Mouse (Mus musculus): ENCODE measurements around the gene Drd3. TPM values are rescaled to one million over a fixed set of nuclear protein-coding genes. Genes with fewer than 3 reads are reported as not detected.

Gene Drd3
- polyA plus RNA-seq, 1 experiment from 2014 or later, result not detected

GRCm38 (mm10) chr16:43737933-43738332 lies 15.9 kb upstream of the Drd3 start:
- ATAC-seq (ENCODE audit: borderline replicate concordance, extremely low read depth, low FRiP score, low TSS enrichment), result no peak
- no peaks in the 10 kb centered on the region for H3K9me3 ChIP-seq
- no peak overlapping the region for H3K4me2 ChIP-seq
- no peak overlapping the region for H3K4me3 ChIP-seq
- H3K4me1 ChIP-seq, result no peaks in the 10 kb centered on the region
- H3K27me3 ChIP-seq, result no peaks in the 10 kb centered on the region
- H3K27ac ChIP-seq, result no peak overlapping the region
- H3K9ac ChIP-seq, result no peak overlapping the region
- WGBS, result 25% methylated on average over 4 of the region's 4 CpGs
- H3K36me3 ChIP-seq, result no peaks in the 10 kb centered on the region

- no peak overlapping the region for H3K4me3 ChIP-seq
- H3K9me3 ChIP-seq, result no peaks in the 10 kb centered on the region
- no peaks in the 10 kb centered on the region for H3K27me3 ChIP-seq
- H3K4me2 ChIP-seq, result no peak overlapping the region
- no peak overlapping the region for H3K27ac ChIP-seq
- H3K4me1 ChIP-seq, result no peaks in the 10 kb centered on the region
- no peaks in the 10 kb centered on the region for H3K36me3 ChIP-seq
- ATAC-seq (ENCODE audit: borderline replicate concordance, extremely low read depth, low FRiP score, low TSS enrichment), result no peak
- WGBS, result 77% methylated on average over 2 of the region's 2 CpGs
- H3K9ac ChIP-seq, result no peak overlapping the region
Measured at GRCm38 (mm10) chr16:43740936-43741335, 12.9 kb upstream of the Drd3 start.

- no peak for ATAC-seq (ENCODE audit: borderline replicate concordance, extremely low read depth, low FRiP score, low TSS enrichment)
- WGBS, result 72% methylated on average over 2 of the region's 2 CpGs
- Histone ChIP-seq H3K9me3 (no peaks in the 10 kb centered on the region), H3K4me2 (no peak overlapping the region), H3K4me1 (no peaks in the 10 kb centered on the region), H3K9ac (no peak overlapping the region), H3K36me3 (no peaks in the 10 kb centered on the region), H3K27me3 (no peaks in the 10 kb centered on the region), H3K27ac (no peak overlapping the region), H3K4me3 (no peak overlapping the region)
Measured at GRCm38 (mm10) chr16:43748424-43748823, 5.4 kb upstream of the Drd3 start.

- Histone ChIP-seq H3K4me3 (no peak overlapping the region), H3K4me2 (no peak overlapping the region), H3K4me1 (no peaks in the 10 kb centered on the region), H3K9ac (no peak overlapping the region), H3K9me3 (no peaks in the 10 kb centered on the region), H3K27ac (no peak overlapping the region), H3K27me3 (no peaks in the 10 kb centered on the region), H3K36me3 (no peaks in the 10 kb centered on the region)
- WGBS, result 80% methylated on average over 8 of the region's 8 CpGs
- ATAC-seq (ENCODE audit: borderline replicate concordance, extremely low read depth, low FRiP score, low TSS enrichment), result no peak
Measured at GRCm38 (mm10) chr16:43752900-43753299, 926 bp upstream of the Drd3 start.

- H3K9ac ChIP-seq, result no peak overlapping the region
- H3K4me2 ChIP-seq, result no peak overlapping the region
- H3K27me3 ChIP-seq, result no peaks in the 10 kb centered on the region
- no peak overlapping the region for H3K27ac ChIP-seq
- no peak overlapping the region for H3K4me3 ChIP-seq
- no peaks in the 10 kb centered on the region for H3K4me1 ChIP-seq
- WGBS, result 39% methylated on average over 3 of the region's 3 CpGs
- no peaks in the 10 kb centered on the region for H3K36me3 ChIP-seq
- ATAC-seq (ENCODE audit: borderline replicate concordance, extremely low read depth, low FRiP score, low TSS enrichment), result peak; percentile 88; the same call in 1 of the 2 replicates
- no peaks in the 10 kb centered on the region for H3K9me3 ChIP-seq
Measured at GRCm38 (mm10) chr16:43772358-43772757, 18.5 kb downstream of the Drd3 start.

GRCm38 (mm10) chr16:43772766-43773165 lies 18.9 kb downstream of the Drd3 start:
- no peak overlapping the region for H3K4me2 ChIP-seq
- no peak for ATAC-seq (ENCODE audit: borderline replicate concordance, extremely low read depth, low FRiP score, low TSS enrichment)
- no peaks in the 10 kb centered on the region for H3K36me3 ChIP-seq

GRCm38 (mm10) chr16:43773506-43773905 lies 19.7 kb downstream of the Drd3 start:
- Histone ChIP-seq H3K27me3 (no peaks in the 10 kb centered on the region), H3K4me2 (no peak overlapping the region), H3K4me3 (no peak overlapping the region), H3K36me3 (no peaks in the 10 kb centered on the region), H3K4me1 (no peaks in the 10 kb centered on the region), H3K9me3 (no peaks in the 10 kb centered on the region), H3K27ac (no peak overlapping the region), H3K9ac (no peak overlapping the region)
- no peak for ATAC-seq (ENCODE audit: borderline replicate concordance, extremely low read depth, low FRiP score, low TSS enrichment)
- 82% methylated on average over 4 of the region's 4 CpGs for WGBS

More at GRCm38 (mm10) chr16:43772766-43773165, 18.9 kb downstream of the Drd3 start:
- Histone ChIP-seq H3K27me3 (no peaks in the 10 kb centered on the region), H3K4me3 (no peak overlapping the region), H3K9me3 (no peaks in the 10 kb centered on the region), H3K4me1 (no peaks in the 10 kb centered on the region), H3K27ac (no peak overlapping the region), H3K9ac (no peak overlapping the region)
- 90% methylated on average over 1 of the region's 1 CpGs for WGBS

GRCm38 (mm10) chr16:43776886-43777285 lies 23.1 kb downstream of the Drd3 start:
- H3K4me2 ChIP-seq, result no peak overlapping the region
- no peaks in the 10 kb centered on the region for H3K27me3 ChIP-seq
- H3K4me1 ChIP-seq, result no peaks in the 10 kb centered on the region
- H3K9me3 ChIP-seq, result no peaks in the 10 kb centered on the region
- ATAC-seq (ENCODE audit: borderline replicate concordance, extremely low read depth, low FRiP score, low TSS enrichment), result no peak
- H3K9ac ChIP-seq, result no peak overlapping the region
- WGBS, result 83% methylated on average over 3 of the region's 3 CpGs
- H3K4me3 ChIP-seq, result no peak overlapping the region
- H3K36me3 ChIP-seq, result no peaks in the 10 kb centered on the region
- no peak overlapping the region for H3K27ac ChIP-seq

GRCm38 (mm10) chr16:43799541-43799940 lies 45.7 kb downstream of the Drd3 start:
- H3K9me3 ChIP-seq, result no peaks in the 10 kb centered on the region
- no peak for ATAC-seq (ENCODE audit: borderline replicate concordance, extremely low read depth, low FRiP score, low TSS enrichment)
- H3K36me3 ChIP-seq, result no peaks in the 10 kb centered on the region
- peaks cover 8% of the 10 kb centered on the region; the same call in 1 of the 2 replicates for H3K4me1 ChIP-seq
- H3K4me2 ChIP-seq, result no peak overlapping the region
- no peak overlapping the region for H3K9ac ChIP-seq
- H3K27ac ChIP-seq, result no peak overlapping the region
- WGBS, result 60% methylated on average over 4 of the region's 4 CpGs
- no peak overlapping the region for H3K4me3 ChIP-seq
- H3K27me3 ChIP-seq, result no peaks in the 10 kb centered on the region

GRCm38 (mm10) chr16:43800119-43800721 lies 46.4 kb downstream of the Drd3 start:
- H3K4me3 ChIP-seq, result no peak overlapping the region
- H3K27me3 ChIP-seq, result no peaks in the 10 kb centered on the region
- H3K36me3 ChIP-seq, result no peaks in the 10 kb centered on the region
- H3K9ac ChIP-seq, result no peak overlapping the region
- H3K4me1 ChIP-seq, result peaks cover 8% of the 10 kb centered on the region; the same call in 1 of the 2 replicates
- no peak for ATAC-seq (ENCODE audit: borderline replicate concordance, extremely low read depth, low FRiP score, low TSS enrichment)
- H3K27ac ChIP-seq, result no peak overlapping the region
- H3K4me2 ChIP-seq, result no peak overlapping the region
- no peaks in the 10 kb centered on the region for H3K9me3 ChIP-seq
- WGBS, result 38% methylated on average over 13 of the region's 13 CpGs

- H3K4me1 ChIP-seq, result peaks cover 8% of the 10 kb centered on the region; the same call in 1 of the 2 replicates
- H3K4me2 ChIP-seq, result no peak overlapping the region
- no peak overlapping the region for H3K4me3 ChIP-seq
- no peaks in the 10 kb centered on the region for H3K9me3 ChIP-seq
- ATAC-seq (ENCODE audit: borderline replicate concordance, extremely low read depth, low FRiP score, low TSS enrichment), result no peak
- H3K36me3 ChIP-seq, result no peaks in the 10 kb centered on the region
- WGBS, result 55% methylated on average over 3 of the region's 3 CpGs
- no peaks in the 10 kb centered on the region for H3K27me3 ChIP-seq
- no peak overlapping the region for H3K27ac ChIP-seq
- no peak overlapping the region for H3K9ac ChIP-seq
Measured at GRCm38 (mm10) chr16:43801137-43801536, 47.3 kb downstream of the Drd3 start.

GRCm38 (mm10) chr16:43801791-43802307 lies 48.0 kb downstream of the Drd3 start:
- H3K36me3 ChIP-seq, result no peaks in the 10 kb centered on the region
- H3K4me3 ChIP-seq, result peak overlapping the region; percentile 44
- peak overlapping the region; percentile 82 for H3K4me2 ChIP-seq
- H3K27me3 ChIP-seq, result no peaks in the 10 kb centered on the region
- H3K9me3 ChIP-seq, result no peaks in the 10 kb centered on the region
- H3K9ac ChIP-seq, result peak overlapping the region; percentile 30
- peak; percentile 89 for ATAC-seq (ENCODE audit: borderline replicate concordance, extremely low read depth, low FRiP score, low TSS enrichment)
- peaks cover 8% of the 10 kb centered on the region; the same call in 1 of the 2 replicates for H3K4me1 ChIP-seq
- peak overlapping the region; percentile 51 for H3K27ac ChIP-seq
- WGBS, result 2% methylated on average over 18 of the region's 18 CpGs
